Mouse (Mus musculus) T-helper 2 cell (primary cell): ENCODE data around the gene Plppr1.

Source experiments
- in situ Hi-C: fragments of 300-600 bp; cut with MboI, MseI; formaldehyde crosslinking; loops from one replicate; pipeline ENCODE4 v1.15.1; 2025; ENCODE audit warnings: high pct_unique_total_duplicates

Gene Plppr1

GRCm38 (mm10) chr4:49118842-49119241, 59.8 kb downstream of the Plppr1 start:
- in situ Hi-C loops: no loop called here

- in situ Hi-C loops: no loop called here
Measured at GRCm38 (mm10) chr4:49144798-49145197, 85.7 kb downstream of the Plppr1 start.

GRCm38 (mm10) chr4:49148775-49149174, 89.7 kb downstream of the Plppr1 start:
- in situ Hi-C loops: no loop called here

- in situ Hi-C loops: no loop called here
Measured at GRCm38 (mm10) chr4:49149251-49149650, 90.2 kb downstream of the Plppr1 start.

- in situ Hi-C loops: no loop called here
Measured at GRCm38 (mm10) chr4:49153849-49154248, 94.8 kb downstream of the Plppr1 start.

- in situ Hi-C loops: no loop called here
Measured at GRCm38 (mm10) chr4:49156781-49157180, 97.7 kb downstream of the Plppr1 start.

DNA sequence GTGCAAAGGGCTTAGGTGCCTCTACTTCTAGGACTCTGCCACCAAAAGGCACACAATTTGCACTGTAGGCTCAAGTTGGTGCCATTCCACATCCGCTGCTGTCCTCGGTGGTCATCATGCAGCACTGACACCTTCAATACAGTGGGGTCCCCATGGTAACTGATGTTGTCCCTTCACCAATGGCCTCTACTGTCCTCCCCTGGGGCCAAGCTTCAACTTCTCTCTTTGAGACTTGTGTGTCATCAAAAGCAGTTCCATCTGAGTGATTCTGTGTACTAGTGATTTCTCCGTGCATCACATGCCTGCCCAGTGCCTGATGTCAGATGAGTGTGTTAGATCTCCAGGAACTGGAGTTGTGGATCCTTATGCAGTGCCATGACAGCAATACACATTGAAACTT, 104.2 kb downstream of the Plppr1 start:
- in situ Hi-C loops: no loop called here

- in situ Hi-C loops: no loop called here
Measured at GRCm38 (mm10) chr4:49166391-49166790, 107.3 kb downstream of the Plppr1 start.

GRCm38 (mm10) chr4:49167030-49167429, 108.0 kb downstream of the Plppr1 start:
- in situ Hi-C loops: no loop called here

- in situ Hi-C loops: no loop called here
Measured at GRCm38 (mm10) chr4:49169498-49169897, 110.4 kb downstream of the Plppr1 start.

GRCm38 (mm10) chr4:49178101-49178500, 119.0 kb downstream of the Plppr1 start:
- in situ Hi-C loops: no loop called here

GRCm38 (mm10) chr4:49178891-49179290, 119.8 kb downstream of the Plppr1 start:
- in situ Hi-C loops: no loop called here

GRCm38 (mm10) chr4:49179471-49180181, 120.6 kb downstream of the Plppr1 start:
- in situ Hi-C loops: no loop called here

DNA sequence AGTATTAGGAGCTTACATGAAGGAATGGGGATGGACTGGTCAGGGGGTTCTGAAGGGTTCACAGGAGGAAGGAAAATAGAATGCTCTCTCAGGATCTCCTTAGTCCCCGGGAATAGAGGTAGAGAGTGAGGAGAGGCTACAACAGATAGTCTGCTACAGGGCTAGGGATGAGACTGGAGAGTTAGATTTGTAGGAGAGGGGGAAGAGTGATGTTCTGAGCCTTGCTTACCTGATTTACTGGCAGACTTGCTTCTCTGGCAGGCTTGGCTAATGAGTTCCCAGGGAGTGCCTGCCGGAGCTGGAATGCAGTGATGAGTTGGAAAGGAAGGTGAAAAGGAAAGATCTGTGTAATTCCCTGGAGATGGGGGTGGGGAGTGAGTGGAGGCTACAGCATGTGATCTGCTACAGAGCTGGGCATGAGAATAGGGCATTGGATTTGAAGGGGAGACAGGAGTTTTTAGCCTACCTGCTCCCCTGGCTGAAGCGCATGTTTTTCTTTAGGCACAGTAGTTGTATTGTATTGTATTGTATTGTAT, 131.0 kb downstream of the Plppr1 start:
- in situ Hi-C loops: no loop called here

DNA sequence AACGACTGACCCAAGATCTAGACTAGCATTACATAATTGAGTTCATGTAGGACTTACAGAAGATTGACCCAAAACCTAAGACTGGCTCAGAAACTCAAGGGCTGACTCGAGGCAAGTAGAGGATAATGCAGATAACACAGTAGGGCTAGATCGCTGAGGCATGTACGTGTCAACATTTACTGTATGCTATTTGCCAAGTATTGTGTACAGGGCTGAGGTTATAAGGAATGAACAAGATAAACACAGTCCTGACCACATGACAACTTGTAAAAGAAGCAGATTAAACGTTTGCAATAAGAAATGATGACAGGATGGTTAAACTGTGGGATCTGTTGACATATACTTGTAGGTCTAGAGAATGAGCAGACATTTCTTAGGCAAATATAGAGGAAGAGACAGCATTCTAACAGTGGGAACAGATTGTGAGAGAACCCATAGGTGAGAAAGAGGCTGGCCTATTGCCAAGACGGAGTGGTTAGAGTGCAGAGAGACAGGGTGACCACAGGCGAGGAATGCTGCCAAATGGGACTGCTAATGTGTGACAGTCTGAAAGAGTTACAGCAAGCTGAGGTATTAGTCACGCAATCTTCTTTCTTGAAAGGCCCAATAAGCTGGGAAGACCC, 138.2 kb downstream of the Plppr1 start:
- in situ Hi-C loops: no loop called here

- in situ Hi-C loops: no loop called here
Measured at GRCm38 (mm10) chr4:49210457-49210856, 151.4 kb downstream of the Plppr1 start.

DNA sequence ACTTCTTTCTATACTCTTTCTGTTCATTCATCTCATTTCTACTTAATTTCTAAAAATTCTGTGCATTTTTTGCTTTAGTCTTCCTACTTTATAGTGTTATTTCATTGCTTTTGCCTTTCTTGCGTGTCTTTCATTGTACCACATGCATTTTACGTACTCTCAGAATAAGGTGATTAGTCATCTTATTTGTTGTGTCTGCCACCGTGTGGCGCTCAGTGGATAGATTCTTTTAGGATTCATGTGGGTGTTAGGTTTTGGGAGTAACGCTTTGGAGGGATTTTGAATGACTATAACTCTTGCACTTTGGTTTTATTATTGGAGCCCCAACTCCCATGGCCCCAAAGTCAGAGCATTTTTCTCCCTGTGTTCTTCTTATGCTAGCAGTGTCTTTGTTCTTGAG, 152.5 kb downstream of the Plppr1 start:
- in situ Hi-C loops: no loop called here

- in situ Hi-C loops: no loop called here
Measured at GRCm38 (mm10) chr4:49212616-49213544, 153.8 kb downstream of the Plppr1 start.

DNA sequence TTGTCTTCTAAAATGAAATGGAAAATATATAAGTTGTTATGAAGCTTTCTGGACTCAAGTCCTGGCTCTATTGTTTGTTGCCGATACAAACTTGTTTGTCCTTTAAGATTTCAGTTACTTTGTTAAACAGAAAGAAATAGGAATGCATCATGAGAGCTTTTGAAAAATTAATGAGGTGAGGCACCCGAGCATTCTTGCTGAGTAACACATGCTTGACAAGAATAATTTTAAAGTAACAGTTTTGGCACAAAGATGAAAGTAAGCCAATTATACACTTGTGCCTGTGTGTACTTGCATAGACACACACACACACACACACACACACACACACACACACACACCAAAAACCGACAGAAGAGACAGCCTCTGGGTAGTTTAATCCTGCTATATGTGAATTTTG, 155.3 kb downstream of the Plppr1 start:
- in situ Hi-C loops: no loop called here

- in situ Hi-C loops: no loop called here
Measured at GRCm38 (mm10) chr4:49223501-49223900, 164.4 kb downstream of the Plppr1 start.

- in situ Hi-C loops: no loop called here
Measured at GRCm38 (mm10) chr4:49225021-49225420, 165.9 kb downstream of the Plppr1 start.
